Mouse (Mus musculus): ENCODE data around the gene Wwox.

Gene Wwox

GRCm38 (mm10) chr8:114870410-114870809 lies 431.0 kb downstream of the Wwox start:
- DNase-seq (ENCODE audit: low spot score), result no peak

DNA sequence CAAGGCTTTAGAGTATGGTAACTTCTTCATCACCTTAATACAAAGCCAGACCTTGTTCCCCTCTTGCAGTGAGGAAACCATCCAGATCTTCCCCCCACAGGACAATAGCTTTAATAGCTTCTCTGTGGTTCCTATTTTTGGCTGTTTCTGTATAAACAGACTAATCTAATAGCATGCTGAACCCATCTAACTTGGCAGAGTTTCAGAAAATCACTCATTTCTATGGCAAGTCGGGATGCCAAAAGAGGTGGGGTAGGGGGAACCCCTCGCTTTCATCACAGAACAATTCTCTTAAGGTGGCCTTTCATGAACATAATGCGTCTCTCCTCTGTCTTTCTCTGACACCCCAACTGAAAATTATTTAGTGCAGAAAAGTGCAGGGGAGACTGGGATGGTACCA lies 433.0 kb downstream of the Wwox start:
- no peak for DNase-seq (ENCODE audit: low spot score)

- no peak for DNase-seq (ENCODE audit: low spot score)
Observed at GRCm38 (mm10) chr8:114875161-114875560, 435.7 kb downstream of the Wwox start.

GRCm38 (mm10) chr8:114876161-114876611 lies 436.7 kb downstream of the Wwox start:
- no peak for DNase-seq (ENCODE audit: low spot score)

- DNase-seq (ENCODE audit: low spot score), result peak; percentile 23
Observed at GRCm38 (mm10) chr8:114876696-114877206, 437.3 kb downstream of the Wwox start.

DNA sequence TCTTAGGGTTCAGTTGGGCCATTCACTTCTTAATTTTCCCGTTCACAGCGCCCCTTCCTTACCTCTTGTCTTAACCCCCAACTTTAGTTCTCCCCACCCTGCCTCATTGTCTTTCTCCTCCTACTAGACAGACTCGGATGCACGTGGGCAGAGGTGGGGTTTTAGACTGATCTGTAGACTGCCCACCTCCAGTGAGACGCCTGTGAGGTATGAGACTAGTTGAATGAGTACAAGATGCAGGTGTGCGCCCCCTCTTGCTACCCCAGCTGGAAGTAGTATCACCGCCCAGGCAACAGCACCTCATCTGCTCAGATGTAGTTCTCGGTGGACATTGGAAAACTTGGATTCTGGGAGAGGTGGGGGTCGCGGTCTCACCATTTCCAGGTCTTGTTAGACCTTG lies 437.8 kb downstream of the Wwox start:
- DNase-seq (ENCODE audit: low spot score), result no peak

GRCm38 (mm10) chr8:114878449-114879276 lies 439.2 kb downstream of the Wwox start:
- no peak for DNase-seq (ENCODE audit: low spot score)

- DNase-seq (ENCODE audit: low spot score), result no peak
Observed at GRCm38 (mm10) chr8:114879277-114879568, 439.8 kb downstream of the Wwox start.

DNA sequence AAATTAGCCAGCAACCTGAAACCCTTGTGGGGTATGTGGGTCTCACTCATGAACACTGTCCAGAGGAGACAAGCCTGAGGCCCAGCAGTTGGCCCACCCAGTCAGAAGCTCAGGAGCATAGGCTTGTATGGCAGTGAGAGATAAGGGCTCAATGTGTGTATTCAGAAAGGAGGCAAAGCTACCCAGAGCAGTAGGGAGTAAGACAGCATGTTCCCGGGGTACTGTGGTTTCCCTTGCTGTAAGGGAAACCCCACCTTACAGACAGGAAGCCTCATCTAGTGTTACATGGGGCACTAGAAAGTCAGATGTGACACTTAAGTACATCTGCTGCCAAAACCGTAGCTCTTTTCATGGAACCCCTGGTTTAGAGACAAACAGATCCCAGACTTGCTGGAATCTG lies 440.2 kb downstream of the Wwox start:
- no peak for DNase-seq (ENCODE audit: low spot score)

GRCm38 (mm10) chr8:114880475-114881135 lies 441.1 kb downstream of the Wwox start:
- no peak for DNase-seq (ENCODE audit: low spot score)

- DNase-seq (ENCODE audit: low spot score), result no peak
Observed at GRCm38 (mm10) chr8:114881891-114882401, 442.5 kb downstream of the Wwox start.

- DNase-seq (ENCODE audit: low spot score), result no peak
Observed at GRCm38 (mm10) chr8:114882504-114882903, 443.0 kb downstream of the Wwox start.

DNA sequence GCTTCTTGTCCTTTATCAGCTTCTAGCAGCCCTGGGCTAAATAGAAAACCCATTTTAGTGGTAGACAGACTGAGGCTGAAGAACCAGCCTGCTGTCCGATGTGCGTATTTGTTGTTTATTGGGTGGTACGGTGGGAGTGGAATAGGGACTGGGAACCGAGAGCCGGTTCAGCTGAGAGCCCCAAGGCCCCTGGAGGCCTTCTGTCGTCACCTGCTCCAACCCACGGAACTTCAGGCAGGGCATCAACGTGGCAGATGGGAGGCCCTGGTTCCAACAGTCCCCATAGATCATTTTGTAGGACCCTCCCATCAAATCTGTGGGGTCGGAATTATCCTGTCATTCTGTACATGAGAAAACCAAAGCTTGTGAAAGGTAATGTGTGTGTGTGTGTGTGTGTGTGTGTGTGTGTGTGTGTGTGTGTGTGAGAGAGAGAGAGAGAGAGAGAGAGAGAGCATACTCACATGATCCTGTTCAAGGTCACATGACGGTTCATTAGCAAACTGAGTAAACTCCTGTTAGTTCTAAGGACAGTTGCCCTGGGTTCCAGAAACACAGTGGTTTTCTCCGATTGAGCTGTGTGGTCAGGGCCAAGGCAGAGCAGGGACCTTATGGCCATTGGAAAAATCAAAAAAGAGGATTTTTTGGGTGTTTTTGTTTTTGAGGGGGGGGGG lies 443.6 kb downstream of the Wwox start:
- no peak for DNase-seq (ENCODE audit: low spot score)

- no peak for DNase-seq (ENCODE audit: low spot score)
Observed at GRCm38 (mm10) chr8:114883967-114884366, 444.5 kb downstream of the Wwox start.

DNA sequence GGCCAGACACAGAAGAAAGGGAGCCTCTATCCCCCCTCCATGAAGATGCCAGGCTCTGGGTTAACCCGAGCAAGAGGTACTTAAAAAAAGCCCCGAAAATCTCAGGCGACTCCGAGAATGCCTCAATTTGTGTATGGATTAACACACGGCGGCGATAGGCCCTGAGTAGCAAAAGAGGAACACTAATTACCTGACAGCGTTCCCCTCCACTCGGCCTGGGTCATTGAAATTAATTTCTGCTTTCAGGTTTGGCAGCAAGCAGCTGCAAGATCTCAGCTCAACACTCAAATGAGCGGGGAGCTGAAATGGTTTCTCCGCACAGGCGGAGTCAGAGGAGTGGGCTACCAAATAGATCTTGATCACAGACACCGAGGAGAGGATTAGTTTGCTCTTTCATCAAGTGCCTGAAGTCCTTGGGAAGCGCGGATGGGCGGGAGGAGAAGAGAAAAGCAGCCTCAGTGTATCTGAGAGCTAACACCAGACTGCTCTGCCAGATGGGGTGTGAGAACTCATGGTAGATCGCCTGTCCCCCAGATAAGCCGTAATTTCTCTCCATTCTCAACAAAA lies 445.7 kb downstream of the Wwox start:
- DNase-seq (ENCODE audit: low spot score), result no peak

DNA sequence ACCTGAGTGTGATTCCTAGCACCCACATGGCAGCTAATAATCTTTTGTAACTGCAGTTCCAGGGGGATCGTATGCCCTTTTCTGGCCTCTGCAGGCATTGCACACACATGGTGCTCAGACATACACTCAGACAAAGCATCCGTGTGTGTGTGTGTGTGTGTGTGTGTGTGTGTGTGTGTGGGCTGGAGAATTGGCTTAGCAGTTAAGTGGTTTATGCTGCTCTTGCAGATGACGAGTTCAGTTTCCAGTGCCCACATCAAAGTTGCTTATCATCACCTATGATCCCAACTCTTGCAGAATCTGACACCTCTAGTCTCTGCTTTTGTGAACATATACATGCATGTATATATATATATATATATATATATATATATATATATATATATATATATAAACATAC lies 448.9 kb downstream of the Wwox start:
- DNase-seq (ENCODE audit: low spot score), result no peak

GRCm38 (mm10) chr8:114889578-114890374 lies 450.3 kb downstream of the Wwox start:
- DNase-seq (ENCODE audit: low spot score), result no peak

- no peak for DNase-seq (ENCODE audit: low spot score)
Observed at GRCm38 (mm10) chr8:114890478-114890877, 451.0 kb downstream of the Wwox start.

GRCm38 (mm10) chr8:114891252-114891651 lies 451.8 kb downstream of the Wwox start:
- DNase-seq (ENCODE audit: low spot score), result no peak

- no peak for DNase-seq (ENCODE audit: low spot score)
Observed at GRCm38 (mm10) chr8:114897432-114897831, 458.0 kb downstream of the Wwox start.

DNA sequence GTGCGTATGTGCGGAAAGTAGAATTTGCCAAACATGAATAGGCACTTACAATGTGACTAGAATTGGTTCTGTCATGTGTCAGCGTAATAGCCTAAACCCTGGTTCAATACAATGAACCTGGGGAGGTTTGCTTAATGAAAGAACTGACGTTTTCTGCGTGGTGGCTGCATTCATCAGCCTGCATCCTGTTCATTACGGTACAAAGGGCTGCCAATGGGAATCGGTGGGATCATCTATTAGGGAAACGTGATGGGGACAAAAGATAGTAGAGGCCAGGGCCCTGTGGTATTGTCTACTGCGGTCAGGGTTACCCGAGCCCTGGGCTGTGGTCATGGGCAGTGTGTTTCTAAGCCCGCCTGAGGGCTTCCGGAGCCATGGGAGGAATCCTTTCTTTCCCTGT lies 459.7 kb downstream of the Wwox start:
- DNase-seq (ENCODE audit: low spot score), result no peak

- no peak for DNase-seq (ENCODE audit: low spot score)
Observed at GRCm38 (mm10) chr8:114902584-114902983, 463.1 kb downstream of the Wwox start.
